Mouse (Mus musculus): ENCODE results near the gene Gm10715. TPM values are rescaled to one million over a fixed set of nuclear protein-coding genes. Genes with fewer than 3 reads are reported as not detected.
"Not testable (repeated sequence)": the region's sequence is repeated elsewhere in the genome, so short reads cannot be mapped to it uniquely, and the experiment has no call there.

Gene Gm10715
- total RNA-seq, 1 experiment = not detected

- H3K4me3 ChIP-seq (ENCODE audit: insufficient read depth in 1 of 2, low read depth in 1 of 2, low read length in 2 of 2, poor library complexity in 1 of 2, severe bottlenecking in 1 of 2); H3K27ac ChIP-seq (ENCODE audit: insufficient read depth, low read depth, low read length, poor library complexity, severe bottlenecking); DNase-seq (ENCODE audit: low read depth, low spot score); H3K4me1 ChIP-seq (ENCODE audit: control insufficient read depth in 2 of 2, insufficient read depth in 2 of 2, low read length in 2 of 2, poor library complexity in 1 of 2); in situ Hi-C loops (cut with MboI; ENCODE audit: low sequenced_read_pairs in 2 of 2, unreplicated experiment in 2 of 2); H3K9ac ChIP-seq (ENCODE audit: insufficient read depth, low read depth, low read length, poor library complexity, severe bottlenecking); H3K9me3 ChIP-seq (ENCODE audit: control insufficient read depth, insufficient read depth, low read depth, low read length); H3K36me3 ChIP-seq (ENCODE audit: control insufficient read depth, insufficient read depth, low read length, poor library complexity, severe bottlenecking): not testable (repeated sequence)
These were observed 27.3 kb upstream of the Gm10715 start for GRCm38 (mm10) chr9:3009331-3009730.

GRCm38 (mm10) chr9:3012054-3012621, 24.5 kb upstream of the Gm10715 start:
- H3K27ac ChIP-seq (ENCODE audit: insufficient read depth, low read depth, low read length, poor library complexity, severe bottlenecking); H3K36me3 ChIP-seq (ENCODE audit: control insufficient read depth, insufficient read depth, low read length, poor library complexity, severe bottlenecking); H3K9me3 ChIP-seq (ENCODE audit: control insufficient read depth, insufficient read depth, low read depth, low read length); H3K4me1 ChIP-seq (ENCODE audit: control insufficient read depth in 2 of 2, insufficient read depth in 2 of 2, low read length in 2 of 2, poor library complexity in 1 of 2); in situ Hi-C loops (cut with MboI; ENCODE audit: low sequenced_read_pairs in 2 of 2, unreplicated experiment in 2 of 2); H3K4me3 ChIP-seq (ENCODE audit: insufficient read depth in 1 of 2, low read depth in 1 of 2, low read length in 2 of 2, poor library complexity in 1 of 2, severe bottlenecking in 1 of 2); DNase-seq (ENCODE audit: low read depth, low spot score); H3K9ac ChIP-seq (ENCODE audit: insufficient read depth, low read depth, low read length, poor library complexity, severe bottlenecking): not testable (repeated sequence)

DNA sequence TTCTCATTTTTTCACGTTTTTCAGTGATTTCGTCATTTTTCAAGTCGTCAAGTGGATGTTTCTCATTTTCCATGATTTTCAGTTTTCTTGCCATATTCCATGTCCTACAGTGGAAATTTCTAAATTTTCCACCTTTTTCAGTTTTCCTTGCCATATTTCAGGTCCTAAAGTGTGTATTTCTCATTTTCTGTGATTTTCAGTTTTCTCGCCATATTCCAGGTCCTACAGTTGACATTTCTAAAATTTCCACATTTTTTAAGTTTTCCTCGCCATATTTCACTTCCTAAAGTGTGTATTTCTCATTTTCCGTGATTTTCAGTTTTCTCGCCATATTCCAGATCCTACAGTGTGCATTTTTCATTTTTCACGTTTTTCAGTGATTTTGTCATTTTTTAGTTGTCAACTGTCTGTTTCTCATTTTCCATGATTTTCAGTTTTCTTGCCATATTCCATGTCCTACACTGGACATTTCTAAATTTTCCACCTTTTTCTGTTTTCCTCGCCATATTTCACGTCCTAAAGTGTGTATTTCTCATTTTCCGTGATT, 23.9 kb upstream of the Gm10715 start, which contains the start of gene Gm10721:
Gene Gm10721, plus strand, starts transcription at position 408 of the 547 bp plus-strand sequence.
- in situ Hi-C loops (cut with MboI; ENCODE audit: low sequenced_read_pairs in 2 of 2, unreplicated experiment in 2 of 2); H3K27ac ChIP-seq (ENCODE audit: insufficient read depth, low read depth, low read length, poor library complexity, severe bottlenecking); H3K4me3 ChIP-seq (ENCODE audit: insufficient read depth in 1 of 2, low read depth in 1 of 2, low read length in 2 of 2, poor library complexity in 1 of 2, severe bottlenecking in 1 of 2); H3K9ac ChIP-seq (ENCODE audit: insufficient read depth, low read depth, low read length, poor library complexity, severe bottlenecking); H3K36me3 ChIP-seq (ENCODE audit: control insufficient read depth, insufficient read depth, low read length, poor library complexity, severe bottlenecking); DNase-seq (ENCODE audit: low read depth, low spot score); H3K9me3 ChIP-seq (ENCODE audit: control insufficient read depth, insufficient read depth, low read depth, low read length); H3K4me1 ChIP-seq (ENCODE audit: control insufficient read depth in 2 of 2, insufficient read depth in 2 of 2, low read length in 2 of 2, poor library complexity in 1 of 2): not testable (repeated sequence)

GRCm38 (mm10) chr9:3015354-3015753, 21.3 kb upstream of the Gm10715 start, which contains the start of gene Gm10720:
TSS of gene Gm10720 (plus strand) at chr9:3015654.
- DNase-seq (ENCODE audit: low read depth, low spot score); H3K36me3 ChIP-seq (ENCODE audit: control insufficient read depth, insufficient read depth, low read length, poor library complexity, severe bottlenecking); H3K9ac ChIP-seq (ENCODE audit: insufficient read depth, low read depth, low read length, poor library complexity, severe bottlenecking); H3K27ac ChIP-seq (ENCODE audit: insufficient read depth, low read depth, low read length, poor library complexity, severe bottlenecking); in situ Hi-C loops (cut with MboI; ENCODE audit: low sequenced_read_pairs in 2 of 2, unreplicated experiment in 2 of 2); H3K9me3 ChIP-seq (ENCODE audit: control insufficient read depth, insufficient read depth, low read depth, low read length); H3K4me1 ChIP-seq (ENCODE audit: control insufficient read depth in 2 of 2, insufficient read depth in 2 of 2, low read length in 2 of 2, poor library complexity in 1 of 2); H3K4me3 ChIP-seq (ENCODE audit: insufficient read depth in 1 of 2, low read depth in 1 of 2, low read length in 2 of 2, poor library complexity in 1 of 2, severe bottlenecking in 1 of 2): not testable (repeated sequence)

- H3K9ac ChIP-seq (ENCODE audit: insufficient read depth, low read depth, low read length, poor library complexity, severe bottlenecking); H3K27ac ChIP-seq (ENCODE audit: insufficient read depth, low read depth, low read length, poor library complexity, severe bottlenecking); DNase-seq (ENCODE audit: low read depth, low spot score); H3K36me3 ChIP-seq (ENCODE audit: control insufficient read depth, insufficient read depth, low read length, poor library complexity, severe bottlenecking); H3K4me1 ChIP-seq (ENCODE audit: control insufficient read depth in 2 of 2, insufficient read depth in 2 of 2, low read length in 2 of 2, poor library complexity in 1 of 2); in situ Hi-C loops (cut with MboI; ENCODE audit: low sequenced_read_pairs in 2 of 2, unreplicated experiment in 2 of 2); H3K4me3 ChIP-seq (ENCODE audit: insufficient read depth in 1 of 2, low read depth in 1 of 2, low read length in 2 of 2, poor library complexity in 1 of 2, severe bottlenecking in 1 of 2); H3K9me3 ChIP-seq (ENCODE audit: control insufficient read depth, insufficient read depth, low read depth, low read length): not testable (repeated sequence)
These were observed 20.8 kb upstream of the Gm10715 start for GRCm38 (mm10) chr9:3015896-3016295.

GRCm38 (mm10) chr9:3017108-3017507, 19.6 kb upstream of the Gm10715 start, which contains the start of gene Gm10719:
TSS of gene Gm10719 (plus strand) at chr9:3017408.
- H3K27ac ChIP-seq (ENCODE audit: insufficient read depth, low read depth, low read length, poor library complexity, severe bottlenecking); H3K9me3 ChIP-seq (ENCODE audit: control insufficient read depth, insufficient read depth, low read depth, low read length); H3K4me1 ChIP-seq (ENCODE audit: control insufficient read depth in 2 of 2, insufficient read depth in 2 of 2, low read length in 2 of 2, poor library complexity in 1 of 2); H3K9ac ChIP-seq (ENCODE audit: insufficient read depth, low read depth, low read length, poor library complexity, severe bottlenecking); in situ Hi-C loops (cut with MboI; ENCODE audit: low sequenced_read_pairs in 2 of 2, unreplicated experiment in 2 of 2); H3K4me3 ChIP-seq (ENCODE audit: insufficient read depth in 1 of 2, low read depth in 1 of 2, low read length in 2 of 2, poor library complexity in 1 of 2, severe bottlenecking in 1 of 2); DNase-seq (ENCODE audit: low read depth, low spot score); H3K36me3 ChIP-seq (ENCODE audit: control insufficient read depth, insufficient read depth, low read length, poor library complexity, severe bottlenecking): not testable (repeated sequence)

DNA sequence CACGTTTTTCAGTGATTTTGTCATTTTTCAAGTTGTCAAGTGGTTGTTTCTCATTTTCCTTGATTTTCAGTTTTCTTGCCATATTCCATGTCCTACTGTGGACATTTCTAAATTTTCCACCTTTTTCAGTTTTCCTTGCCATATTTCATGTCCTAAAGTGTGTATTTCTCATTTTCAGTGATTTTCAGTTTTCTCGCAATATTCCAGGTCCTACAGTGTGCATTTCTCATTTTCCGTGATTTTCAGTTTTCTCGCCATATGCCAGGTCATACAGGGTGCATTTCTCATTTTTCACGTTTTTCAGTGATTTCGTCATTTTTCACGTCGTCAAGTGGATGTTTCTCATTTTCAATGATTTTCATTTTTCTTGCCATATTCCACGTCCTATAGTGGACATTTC, 17.7 kb upstream of the Gm10715 start:
- H3K9me3 ChIP-seq (ENCODE audit: control insufficient read depth, insufficient read depth, low read depth, low read length); H3K4me1 ChIP-seq (ENCODE audit: control insufficient read depth in 2 of 2, insufficient read depth in 2 of 2, low read length in 2 of 2, poor library complexity in 1 of 2); H3K27ac ChIP-seq (ENCODE audit: insufficient read depth, low read depth, low read length, poor library complexity, severe bottlenecking); DNase-seq (ENCODE audit: low read depth, low spot score); in situ Hi-C loops (cut with MboI; ENCODE audit: low sequenced_read_pairs in 2 of 2, unreplicated experiment in 2 of 2); H3K9ac ChIP-seq (ENCODE audit: insufficient read depth, low read depth, low read length, poor library complexity, severe bottlenecking); H3K4me3 ChIP-seq (ENCODE audit: insufficient read depth in 1 of 2, low read depth in 1 of 2, low read length in 2 of 2, poor library complexity in 1 of 2, severe bottlenecking in 1 of 2); H3K36me3 ChIP-seq (ENCODE audit: control insufficient read depth, insufficient read depth, low read length, poor library complexity, severe bottlenecking): not testable (repeated sequence)

DNA sequence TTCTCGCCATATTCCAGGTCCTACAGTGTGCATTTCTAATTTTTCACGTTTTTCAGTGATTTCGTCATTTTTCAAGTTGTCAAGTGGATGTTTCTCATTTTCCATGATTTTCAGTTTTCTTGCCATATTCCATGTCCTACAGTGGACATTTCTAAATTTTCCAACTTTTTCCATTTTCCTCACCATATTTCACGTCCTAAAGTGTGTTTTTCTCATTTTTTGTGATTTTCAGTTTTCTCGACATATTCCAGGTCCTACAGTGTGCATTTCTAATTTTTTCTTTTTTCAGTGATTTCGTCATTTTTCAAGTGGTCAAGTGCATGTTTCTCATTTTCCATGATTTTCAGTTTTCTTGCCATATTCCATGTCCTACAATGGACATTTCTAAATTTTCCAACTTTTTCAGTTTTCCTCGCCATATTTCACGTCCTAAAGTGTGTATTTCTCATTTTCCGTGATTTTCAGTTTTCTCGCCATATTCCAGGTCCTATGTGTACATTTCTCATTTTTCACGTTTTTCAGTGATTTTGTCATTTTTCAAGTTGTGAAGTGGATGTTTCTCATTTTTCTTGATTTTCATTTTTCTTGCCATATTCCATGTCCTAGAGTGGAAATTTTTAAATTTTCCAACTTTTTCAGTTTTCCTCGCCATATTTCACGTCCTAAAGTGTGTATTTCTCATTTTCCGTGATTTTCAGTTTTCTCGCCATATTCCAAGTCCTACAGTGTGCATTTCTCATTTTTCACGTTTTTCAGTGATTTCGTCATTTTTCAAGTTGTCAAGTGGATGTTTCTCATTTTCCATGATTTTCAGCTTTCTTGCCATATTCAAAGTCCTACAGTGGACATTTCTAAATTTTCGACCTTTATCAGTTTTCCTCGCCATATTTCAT, 16.6 kb upstream of the Gm10715 start:
- H3K9me3 ChIP-seq (ENCODE audit: control insufficient read depth, insufficient read depth, low read depth, low read length); H3K9ac ChIP-seq (ENCODE audit: insufficient read depth, low read depth, low read length, poor library complexity, severe bottlenecking); in situ Hi-C loops (cut with MboI; ENCODE audit: low sequenced_read_pairs in 2 of 2, unreplicated experiment in 2 of 2): not testable (repeated sequence)

More for the DNA sequence above, 16.6 kb upstream of the Gm10715 start:
- H3K36me3 ChIP-seq (ENCODE audit: control insufficient read depth, insufficient read depth, low read length, poor library complexity, severe bottlenecking); DNase-seq (ENCODE audit: low read depth, low spot score); H3K27ac ChIP-seq (ENCODE audit: insufficient read depth, low read depth, low read length, poor library complexity, severe bottlenecking); H3K4me3 ChIP-seq (ENCODE audit: insufficient read depth in 1 of 2, low read depth in 1 of 2, low read length in 2 of 2, poor library complexity in 1 of 2, severe bottlenecking in 1 of 2); H3K4me1 ChIP-seq (ENCODE audit: control insufficient read depth in 2 of 2, insufficient read depth in 2 of 2, low read length in 2 of 2, poor library complexity in 1 of 2): not testable (repeated sequence)

Measured in ES-E14 (cell line).